Mouse (Mus musculus): ENCODE results near the gene Hist1h2ag. TPM values are rescaled to one million over a fixed set of nuclear protein-coding genes. Genes with fewer than 3 reads are reported as not detected.
"Not testable (repeated sequence)": the region's sequence is repeated elsewhere in the genome, so short reads cannot be mapped to it uniquely, and the experiment has no call there.

Hist1h2ag gene
- 60.3 and 62.0 TPM in 2 replicates for polyA plus RNA-seq (2015; fragmentation: Nextera tagmentation; extraction: Ambion mirVana)

GRCm38 (mm10) chr13:22042568-22043502 is at the start of gene Hist1h2ag, which contains the start of gene Hist1h2bj:
TSS of gene Hist1h2ag (minus strand) at chr13:22042944.
TSS of gene Hist1h2bj (plus strand) at chr13:22043214.
- Histone ChIP-seq H3K27ac (peak within 1 kb of the TSS; percentile 97), H3K4me1 (peaks cover 27% of the 10 kb centered on the region), H3K9ac (peak within 1 kb of the TSS; percentile 71), H3K4me2 (peak within 1 kb of the TSS; percentile 82), H3K4me3 (peak within 1 kb of the TSS; percentile 51)
- H3K27me3 ChIP-seq; H3K9me3 ChIP-seq (replicated peaks); H3K36me3 ChIP-seq (ENCODE audit: poor library complexity, severe bottlenecking): not testable (repeated sequence)
- under 1% methylated on average over 48 of the region's 80 CpGs for WGBS
- ATAC-seq = peak; percentile 94

- 73% methylated on average over 1 of the region's 1 CpGs for WGBS
- H3K27ac ChIP-seq; H3K4me1 ChIP-seq; H3K9me3 ChIP-seq (replicated peaks); H3K4me2 ChIP-seq; H3K9ac ChIP-seq; H3K36me3 ChIP-seq (ENCODE audit: poor library complexity, severe bottlenecking); H3K4me3 ChIP-seq; H3K27me3 ChIP-seq; ATAC-seq: not testable (repeated sequence)
These were observed 41.4 kb upstream of the Hist1h2ag start, which contains the start of gene Vmn1r188 for GRCm38 (mm10) chr13:22084140-22084539. TSS of gene Vmn1r188 (plus strand) at chr13:22084440.

DNA sequence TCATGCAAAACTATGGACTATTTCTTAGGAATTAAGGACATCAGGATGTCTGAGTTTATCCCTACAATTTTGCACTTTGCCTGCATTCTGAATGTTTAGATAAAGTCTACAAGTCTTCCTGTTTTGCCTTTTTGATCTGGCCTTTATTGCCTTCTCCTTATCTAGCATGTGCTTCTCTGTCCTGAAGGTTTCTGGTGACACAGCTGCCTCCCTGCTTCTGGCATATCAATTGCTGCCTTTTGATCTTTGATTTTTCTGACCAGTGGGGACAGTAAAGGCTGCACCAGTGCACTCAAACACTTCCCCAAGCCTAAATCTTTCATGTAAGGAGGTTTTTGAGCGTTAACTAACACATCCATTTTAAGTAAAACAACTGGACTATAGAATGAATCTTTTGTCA is 20.7 kb upstream of the Hist1h2ag start:
- WGBS = 72% methylated on average over 1 of the region's 1 CpGs
- H3K4me1 ChIP-seq = no peaks in the 10 kb centered on the region
- H3K9me3 ChIP-seq (replicated peaks) = no peaks in the 10 kb centered on the region
- no peak for ATAC-seq
- H3K27ac ChIP-seq = no peak overlapping the region
- H3K4me3 ChIP-seq = no peak overlapping the region
- H3K4me2 ChIP-seq = no peak overlapping the region
- no peaks in the 10 kb centered on the region for H3K27me3 ChIP-seq
- no peaks in the 10 kb centered on the region for H3K36me3 ChIP-seq (ENCODE audit: poor library complexity, severe bottlenecking)
- H3K9ac ChIP-seq = no peak overlapping the region

GRCm38 (mm10) chr13:22061422-22061821 is 18.7 kb upstream of the Hist1h2ag start:
- no peaks in the 10 kb centered on the region for H3K4me1 ChIP-seq
- no peak overlapping the region for H3K4me3 ChIP-seq
- no peaks in the 10 kb centered on the region for H3K27me3 ChIP-seq
- no peak overlapping the region for H3K4me2 ChIP-seq
- H3K9ac ChIP-seq = no peak overlapping the region
- H3K9me3 ChIP-seq (replicated peaks) = no peaks in the 10 kb centered on the region
- no peaks in the 10 kb centered on the region for H3K36me3 ChIP-seq (ENCODE audit: poor library complexity, severe bottlenecking)
- no peak for ATAC-seq
- WGBS = 90% methylated on average over 1 of the region's 1 CpGs
- no peak overlapping the region for H3K27ac ChIP-seq

DNA sequence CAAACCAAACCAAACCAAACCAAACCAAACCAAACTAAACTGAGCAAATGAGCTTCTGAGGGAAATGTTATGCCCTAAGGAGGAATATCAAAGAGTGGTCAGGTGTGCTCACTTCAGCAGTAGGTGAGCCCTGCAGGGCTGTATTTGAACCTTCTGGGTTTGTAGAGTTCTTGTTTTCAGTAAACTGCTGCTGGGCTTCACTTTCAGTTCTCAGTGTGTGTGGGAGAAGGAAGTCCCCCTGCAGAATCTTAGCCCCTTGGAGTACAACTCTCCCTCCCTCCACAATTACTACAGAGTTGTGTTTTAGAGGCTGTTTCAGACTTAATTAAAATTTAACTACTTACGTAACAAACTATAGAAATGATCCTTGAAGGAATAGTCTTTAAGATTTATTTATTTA is 11.0 kb upstream of the Hist1h2ag start:
- Histone ChIP-seq H3K4me3 (no peak overlapping the region), H3K9ac (no peak overlapping the region), H3K9me3 (replicated peaks) (no peaks in the 10 kb centered on the region), H3K36me3 (ENCODE audit: poor library complexity, severe bottlenecking) (no peaks in the 10 kb centered on the region), H3K27me3 (no peaks in the 10 kb centered on the region), H3K4me2 (no peak overlapping the region), H3K4me1 (0 out of 2 replicates have a peak, but pooled peaks cover 4% of the 10 kb centered on the region), H3K27ac (no peak overlapping the region)
- no peak for ATAC-seq
- 95% methylated on average over 1 of the region's 1 CpGs for whole genome bisulfite sequencing

DNA sequence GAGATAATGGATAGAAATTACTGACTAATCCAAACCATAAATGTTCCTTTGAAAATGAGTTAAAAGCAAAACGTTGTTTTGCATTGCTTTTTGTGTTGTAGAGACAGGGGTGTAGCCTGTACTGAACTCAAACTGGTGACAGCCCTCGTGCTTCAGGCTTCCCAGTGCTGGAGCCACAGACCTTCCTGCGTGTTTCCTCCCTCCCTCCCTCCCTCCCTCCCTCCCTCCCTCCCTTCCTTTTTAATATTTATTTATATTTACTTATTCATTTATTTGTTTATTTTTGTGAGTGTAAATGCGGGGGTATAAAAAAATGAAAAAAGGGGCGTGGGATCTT is 8.7 kb upstream of the Hist1h2ag start:
- Histone ChIP-seq H3K9me3 (replicated peaks) (no peaks in the 10 kb centered on the region), H3K4me2 (peak overlapping the region; percentile 64), H3K27me3 (no peaks in the 10 kb centered on the region), H3K27ac (peak overlapping the region; percentile 84; the same call in 1 of the 2 replicates), H3K4me1 (0 out of 2 replicates have a peak, but pooled peaks cover 4% of the 10 kb centered on the region), H3K4me3 (peak overlapping the region; percentile 52), H3K9ac (peak overlapping the region; percentile 66), H3K36me3 (ENCODE audit: poor library complexity, severe bottlenecking) (no peaks in the 10 kb centered on the region)
- ATAC-seq = peak; percentile 46; the same call in 1 of the 2 replicates
- 14% methylated on average over 5 of the region's 5 CpGs for WGBS

- peak overlapping the region; percentile 52 for H3K4me3 ChIP-seq
- H3K27ac ChIP-seq = peak overlapping the region; percentile 84
- under 1% methylated on average over 52 of the region's 52 CpGs for WGBS
- no peaks in the 10 kb centered on the region for H3K27me3 ChIP-seq
- peak overlapping the region; percentile 66 for H3K9ac ChIP-seq
- H3K36me3 ChIP-seq (ENCODE audit: poor library complexity, severe bottlenecking) = no peaks in the 10 kb centered on the region
- H3K4me2 ChIP-seq = peak overlapping the region; percentile 64
- H3K9me3 ChIP-seq (replicated peaks) = no peaks in the 10 kb centered on the region
- ATAC-seq = peak; percentile 95
- H3K4me1 ChIP-seq = 0 out of 2 replicates have a peak, but pooled peaks cover 4% of the 10 kb centered on the region
These were observed 8.1 kb upstream of the Hist1h2ag start for GRCm38 (mm10) chr13:22050591-22051522.

DNA sequence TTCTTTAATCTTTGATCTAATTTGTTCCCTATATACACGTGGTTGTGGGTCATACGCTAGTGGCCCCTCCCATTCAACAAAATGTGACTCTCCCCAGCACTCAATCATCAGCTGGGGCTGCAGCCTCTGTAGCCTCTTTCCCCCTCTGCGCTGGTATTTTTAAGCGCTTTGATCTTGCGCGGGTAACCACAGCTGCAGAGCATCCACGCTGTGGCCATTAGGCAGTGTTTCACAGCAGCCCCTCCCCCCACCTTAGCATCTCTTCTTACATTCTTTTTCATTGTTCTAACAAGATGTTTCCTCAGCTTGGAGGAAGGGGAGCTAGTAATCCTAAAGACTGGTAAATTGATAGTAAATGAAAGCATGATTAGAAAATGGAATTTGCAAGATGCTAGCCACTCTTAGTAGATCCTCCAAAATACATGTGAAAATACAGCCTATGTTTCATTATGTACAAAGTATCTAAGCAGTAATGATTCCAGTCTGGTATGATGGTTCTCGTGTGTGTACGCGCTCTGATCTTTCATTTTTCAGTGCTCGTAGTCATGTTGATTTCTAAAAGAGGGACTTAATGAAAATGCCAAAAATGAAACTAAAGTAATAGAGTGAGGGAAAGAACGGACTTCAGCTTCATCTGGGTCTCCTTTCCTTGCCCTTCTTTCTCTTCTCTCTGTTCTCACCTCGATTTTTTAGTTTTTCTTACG is 7.1 kb upstream of the Hist1h2ag start:
- H3K27me3 ChIP-seq = no peaks in the 10 kb centered on the region
- H3K9ac ChIP-seq = peak overlapping the region; percentile 56; the same call in 1 of the 2 replicates
- 2% methylated on average over 14 of the region's 14 CpGs for WGBS
- H3K4me1 ChIP-seq = 0 out of 2 replicates have a peak, but pooled peaks cover 4% of the 10 kb centered on the region
- peak overlapping the region; percentile 84 for H3K27ac ChIP-seq
- no peaks in the 10 kb centered on the region for H3K36me3 ChIP-seq (ENCODE audit: poor library complexity, severe bottlenecking)
- peak overlapping the region; percentile 52 for H3K4me3 ChIP-seq
- peak; percentile 37 for ATAC-seq
- H3K9me3 ChIP-seq (replicated peaks) = no peaks in the 10 kb centered on the region
- peak overlapping the region; percentile 64 for H3K4me2 ChIP-seq

GRCm38 (mm10) chr13:22049041-22049440 is 6.3 kb upstream of the Hist1h2ag start:
- H3K27ac ChIP-seq = no peak overlapping the region
- peaks cover 7% of the 10 kb centered on the region for H3K4me1 ChIP-seq
- no peaks in the 10 kb centered on the region for H3K27me3 ChIP-seq
- no peak overlapping the region for H3K4me2 ChIP-seq
- H3K9me3 ChIP-seq (replicated peaks) = no peaks in the 10 kb centered on the region
- WGBS = 78% methylated on average over 2 of the region's 2 CpGs
- no peak overlapping the region for H3K4me3 ChIP-seq
- no peak overlapping the region for H3K9ac ChIP-seq
- H3K36me3 ChIP-seq (ENCODE audit: poor library complexity, severe bottlenecking) = no peaks in the 10 kb centered on the region
- no peak for ATAC-seq

DNA sequence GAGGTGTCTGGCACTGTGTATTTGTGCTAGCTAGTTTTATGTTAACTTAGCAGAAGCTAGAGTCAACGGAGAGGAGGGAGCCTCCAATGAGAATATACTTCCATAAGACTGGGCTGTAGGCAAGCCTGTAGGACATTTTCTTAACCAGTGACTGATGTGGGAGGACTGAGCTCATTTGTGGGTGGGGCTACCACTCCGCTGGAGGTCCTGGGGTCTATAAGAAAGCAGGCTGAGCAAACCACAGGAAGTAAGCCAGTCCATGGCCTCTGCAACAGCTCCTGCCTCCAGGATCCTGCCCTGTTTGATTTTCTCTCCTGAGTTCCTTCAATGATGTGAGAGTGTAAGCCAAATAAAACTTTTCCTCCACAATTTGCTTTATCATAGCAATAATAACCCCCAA is 2.6 kb upstream of the Hist1h2ag start:
- H3K4me3 ChIP-seq = no peak overlapping the region
- H3K4me2 ChIP-seq = no peak overlapping the region
- 81% methylated on average over 2 of the region's 2 CpGs for WGBS
- H3K27me3 ChIP-seq = no peaks in the 10 kb centered on the region
- H3K9ac ChIP-seq = no peak overlapping the region
- H3K36me3 ChIP-seq (ENCODE audit: poor library complexity, severe bottlenecking) = no peaks in the 10 kb centered on the region
- no peak for ATAC-seq
- peaks cover 25% of the 10 kb centered on the region for H3K4me1 ChIP-seq
- no peaks in the 10 kb centered on the region for H3K9me3 ChIP-seq (replicated peaks)
- no peak overlapping the region for H3K27ac ChIP-seq

DNA sequence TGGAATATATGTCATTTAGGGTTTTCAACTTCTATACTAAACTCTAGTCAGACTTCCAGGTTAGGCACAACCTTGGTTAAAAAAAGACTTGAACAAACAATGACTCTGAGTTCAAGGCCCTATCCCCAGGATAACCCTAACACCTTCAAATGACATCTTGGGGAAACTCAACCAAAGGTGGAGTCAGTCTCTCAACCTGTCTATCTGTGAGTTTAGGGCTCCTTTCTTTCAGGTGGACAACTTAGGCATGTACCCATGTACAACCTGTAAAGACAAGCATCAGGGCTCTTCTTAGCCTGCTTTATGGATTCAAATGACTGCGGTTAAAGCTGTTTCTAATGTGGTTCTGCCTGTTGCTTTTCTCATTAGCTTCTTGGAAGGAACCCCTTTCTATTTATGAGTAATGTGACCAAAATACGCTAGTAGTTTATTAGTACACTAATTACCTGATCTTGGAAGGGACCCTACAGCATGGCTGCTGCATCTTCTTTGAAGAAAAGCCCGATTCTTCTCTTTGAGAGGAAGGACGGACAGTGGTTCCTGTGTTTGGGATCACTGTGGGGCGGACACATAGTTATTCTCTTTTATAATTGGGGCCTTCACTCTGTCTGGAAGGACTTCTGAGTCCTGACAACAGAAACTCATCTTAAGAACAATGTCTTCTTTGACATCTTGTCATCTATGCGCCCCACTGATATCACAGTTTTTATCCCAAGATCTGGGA is 1.9 kb upstream of the Hist1h2ag start:
- Histone ChIP-seq H3K4me1 (peaks cover 28% of the 10 kb centered on the region), H3K27me3 (no peaks in the 10 kb centered on the region), H3K27ac (no peak overlapping the region), H3K4me2 (peak overlapping the region; percentile 65), H3K36me3 (ENCODE audit: poor library complexity, severe bottlenecking) (no peaks in the 10 kb centered on the region), H3K4me3 (peak overlapping the region; percentile 43), H3K9ac (no peak overlapping the region), H3K9me3 (replicated peaks) (no peaks in the 10 kb centered on the region)
- no peak for ATAC-seq
- WGBS = 85% methylated on average over 6 of the region's 6 CpGs

All from forebrain, embryonic 13.5 days (tissue).